Mouse (Mus musculus) forebrain, postnatal 0 days (tissue): ENCODE results near the gene Tbc1d9b. TPM values are rescaled to one million over a fixed set of nuclear protein-coding genes. Genes with fewer than 3 reads are reported as not detected.

Source experiments
- ATAC-seq: fragments of 200-750 bp; cut with Nextera tagmentation; 2 replicates; pipeline ENCODE4 v1.8.0; 2017; ENCODE audit warnings: mild to moderate bottlenecking, moderate library complexity
- DNase-seq: peaks from one replicate; pipeline ENCODE4 v3.0.0-alpha.2; 2015
- H3K27ac ChIP-seq: fragments of 300-500 bp; sonication (generic); 2 replicates; pipeline ENCODE4 v1.5.1; 2014; ENCODE audit warnings: low read depth, mild to moderate bottlenecking, antibody characterized with exemption, low read length, moderate library complexity, mixed read lengths
- H3K27me3 ChIP-seq: fragments of 300-500 bp; sonication (generic); 2 replicates; pipeline ENCODE4 v1.6.1; 2014; ENCODE audit warnings: mild to moderate bottlenecking, low read length, mixed read lengths; ENCODE audit not compliant: insufficient read depth
- H3K36me3 ChIP-seq: fragments of 300-500 bp; sonication (generic); 2 replicates; pipeline ENCODE4 v1.6.1; 2014; ENCODE audit warnings: mild to moderate bottlenecking, moderate library complexity; ENCODE audit not compliant: insufficient read depth
- H3K4me1 ChIP-seq: fragments of 300-500 bp; sonication (generic); 2 replicates; pipeline ENCODE4 v1.6.1; 2014; ENCODE audit warnings: antibody characterized with exemption; ENCODE audit not compliant: insufficient read depth
- H3K4me2 ChIP-seq: fragments of 300-500 bp; sonication (generic); 2 replicates; pipeline ENCODE4 v1.6.1; 2014; ENCODE audit warnings: low read depth, mild to moderate bottlenecking, moderate library complexity
- H3K4me3 ChIP-seq: fragments of 300-500 bp; sonication (generic); 2 replicates; pipeline ENCODE4 v1.5.1; 2014; ENCODE audit warnings: low read depth, low read length, mixed read lengths
- H3K9ac ChIP-seq: fragments of 300-500 bp; sonication (generic); 2 replicates; pipeline ENCODE4 v1.6.1; 2014; ENCODE audit warnings: mild to moderate bottlenecking
- H3K9me3 ChIP-seq: fragments of 300-500 bp; sonication (generic); 2 replicates; pipeline ENCODE4 v1.6.1; 2016; ENCODE audit warnings: low read length
- CTCF ChIP-seq: sonication (generic); IDR thresholded peaks from 2 replicates; pipeline ENCODE4 v1.5.1; 2016; ENCODE audit warnings: antibody characterized with exemption, control low read depth, low read depth
- WGBS: fragments of 180-500 bp; shearing (Covaris S2); extraction: QIAGEN DNeasy Blood & Tissue Kit; methylation state at CpG from one replicate; pipeline ENCODE4 v1.1.7; 2014; 5-methylcytosine and 5-hydroxymethylcytosine counted together
- polyA plus RNA-seq: library from polyadenylated mRNA; unstranded; fragments of >200 nt; fragmentation: Nextera tagmentation; extraction: Ambion mirVana; gene quantifications from 2 replicates; pipeline ENCODE4 v1.2.1, GENCODE M21; 2015
- total RNA-seq: library from RNA; depleted of rRNA; stranded (reverse); fragments of >200 nt; gene quantifications from 2 replicates; pipeline ENCODE4 v1.2.3, GENCODE M21; 2014; rRNA removed

The Tbc1d9b gene
- total and polyA plus RNA-seq, 2 experiments from 2014 or later = 30.4 to 59.3 TPM

- ATAC-seq (no peak), DNase-seq (no peak)
- Histone ChIP-seq H3K4me1 (0 out of 2 replicates have a peak, but pooled peaks cover 3% of the 10 kb centered on the region), H3K9ac (no peak overlapping the region), H3K27ac (no peak overlapping the region), H3K36me3 (0 out of 2 replicates have a peak, but pooled peaks cover 5% of the 10 kb centered on the region), H3K4me2 (no peak overlapping the region), H3K4me3 (no peak overlapping the region), H3K27me3 (no peaks in the 10 kb centered on the region), H3K9me3 (no peaks in the 10 kb centered on the region)
- no peak for TF ChIP-seq CTCF
- 75% methylated on average over 4 of the region's 4 CpGs for WGBS
These were observed 85.6 kb downstream of the Tbc1d9b start for GRCm38 (mm10) chr11:50216724-50217366.

- H3K4me3 ChIP-seq = no peak overlapping the region
- no peak overlapping the region for H3K4me2 ChIP-seq
- 66% methylated on average over 4 of the region's 4 CpGs for WGBS
- H3K36me3 ChIP-seq = 0 out of 2 replicates have a peak, but pooled peaks cover 5% of the 10 kb centered on the region
- DNase-seq = no peak
- no peak for ATAC-seq
- no peak overlapping the region for H3K27ac ChIP-seq
- H3K4me1 ChIP-seq = 0 out of 2 replicates have a peak, but pooled peaks cover 3% of the 10 kb centered on the region
- H3K9me3 ChIP-seq = no peaks in the 10 kb centered on the region
- H3K27me3 ChIP-seq = no peaks in the 10 kb centered on the region
- TF ChIP-seq CTCF = no peak
- no peak overlapping the region for H3K9ac ChIP-seq
These were observed 86.6 kb downstream of the Tbc1d9b start for GRCm38 (mm10) chr11:50217811-50218210.

- Histone ChIP-seq H3K27me3 (no peaks in the 10 kb centered on the region), H3K27ac (no peak overlapping the region), H3K9ac (no peak overlapping the region), H3K9me3 (no peaks in the 10 kb centered on the region), H3K4me2 (no peak overlapping the region), H3K4me3 (no peak overlapping the region), H3K4me1 (peaks cover 14% of the 10 kb centered on the region), H3K36me3 (0 out of 2 replicates have a peak, but pooled peaks cover 5% of the 10 kb centered on the region)
- no peak for TF ChIP-seq CTCF
- ATAC-seq (no peak), DNase-seq (no peak)
- 38% methylated on average over 2 of the region's 2 CpGs for WGBS
These were observed 88.6 kb downstream of the Tbc1d9b start for GRCm38 (mm10) chr11:50219833-50220232.

Other genes starting within 250 kb of the Tbc1d9b start
- 28.3 and 36.1 TPM in 2 replicates for gene Rasgef1c, start 229.6 kb upstream of the Tbc1d9b start, total RNA-seq
- gene Rasgef1c, start 229.6 kb upstream of the Tbc1d9b start, polyA plus RNA-seq = 24.9 and 30.8 TPM in 2 replicates
- 97.9 and 116 TPM in 2 replicates for gene Rnf130, start 106.0 kb upstream of the Tbc1d9b start, total RNA-seq
- 47.9 and 61.1 TPM in 2 replicates for gene Rnf130, start 106.0 kb upstream of the Tbc1d9b start, polyA plus RNA-seq
- gene Mrnip, start 43.0 kb downstream of the Tbc1d9b start, total RNA-seq = 28.7 and 37.5 TPM in 2 replicates
- 29.4 and 32.2 TPM in 2 replicates for gene Mrnip, start 43.0 kb downstream of the Tbc1d9b start, polyA plus RNA-seq
- 303 and 330 TPM in 2 replicates for gene Sqstm1, start 79.4 kb downstream of the Tbc1d9b start, total RNA-seq
- gene Sqstm1, start 79.4 kb downstream of the Tbc1d9b start, polyA plus RNA-seq = 413 and 423 TPM in 2 replicates
- 106 and 107 TPM in 2 replicates for gene Mgat4b, start 79.5 kb downstream of the Tbc1d9b start, total RNA-seq
- gene Mgat4b, start 79.5 kb downstream of the Tbc1d9b start, polyA plus RNA-seq = 75.4 and 91.8 TPM in 2 replicates
- gene Ltc4s, start 107.2 kb downstream of the Tbc1d9b start, total RNA-seq = 1.5 and 6.1 TPM in 2 replicates
- 6.1 TPM in 2 replicates for gene Ltc4s, start 107.2 kb downstream of the Tbc1d9b start, polyA plus RNA-seq
- gene Maml1, start 160.9 kb downstream of the Tbc1d9b start, total RNA-seq = 8.2 and 10.8 TPM in 2 replicates
- gene Maml1, start 160.9 kb downstream of the Tbc1d9b start, polyA plus RNA-seq = 1.5 and 1.6 TPM in 2 replicates
- gene Canx, start 194.3 kb downstream of the Tbc1d9b start, total RNA-seq = 237 and 298 TPM in 2 replicates
- 182 and 233 TPM in 2 replicates for gene Canx, start 194.3 kb downstream of the Tbc1d9b start, polyA plus RNA-seq
- 0.38 TPM in 1 of 2 replicates, not detected in the other for gene Cby3, start 223.1 kb downstream of the Tbc1d9b start, total RNA-seq
- gene Cby3, start 223.1 kb downstream of the Tbc1d9b start, polyA plus RNA-seq = 0.64 and 1.2 TPM in 2 replicates
- 325 and 407 TPM in 2 replicates for gene Hnrnph1, start 245.6 kb downstream of the Tbc1d9b start, total RNA-seq
- 297 and 302 TPM in 2 replicates for gene Hnrnph1, start 245.6 kb downstream of the Tbc1d9b start, polyA plus RNA-seq